Mouse (Mus musculus) brain, embryonic 14.5 days (tissue): Measurements from ENCODE around the gene Exph5.

Source experiments
- CTCF ChIP-seq: fragments of 200-500 bp; IDR thresholded peaks from 2 replicates; pipeline ENCODE4 v1.5.1; 2012; ENCODE audit warnings: inconsistent platforms, mild to moderate bottlenecking, moderate library complexity, borderline replicate concordance; ENCODE audit not compliant: insufficient read depth, insufficient read length; ENCODE audit errors: extremely low read depth
- POLR2A ChIP-seq: fragments of 200-500 bp; IDR thresholded peaks from 2 replicates; pipeline ENCODE4 v1.6.1; 2012; ENCODE audit warnings: mild to moderate bottlenecking, inconsistent platforms, borderline replicate concordance; ENCODE audit not compliant: poor library complexity, insufficient read depth, insufficient read length, severe bottlenecking; ENCODE audit errors: extremely low read depth

- TF ChIP-seq CTCF (no peak), POLR2A (no peak)
Observed at GRCm38 (mm10) chr9:53301801-53302311, 386 bp downstream of the Exph5 start.
